Mouse (Mus musculus) cortical plate, adult 2 months (tissue): Measurements from ENCODE around the gene Ndufb10. TPM values are rescaled to one million over a fixed set of nuclear protein-coding genes. Genes with fewer than 3 reads are reported as not detected.

Source experiments
- H3K27ac ChIP-seq: fragments of 200-500 bp; 2 replicates; pipeline ENCODE4 v1.5.1; 2012; ENCODE audit warnings: low read length, control low read depth, inconsistent platforms; ENCODE audit not compliant: insufficient read depth
- H3K4me1 ChIP-seq: fragments of 200-500 bp; 2 replicates; pipeline ENCODE4 v1.6.1; 2011; ENCODE audit warnings: low read length; ENCODE audit not compliant: control insufficient read depth, insufficient read depth
- H3K4me3 ChIP-seq: fragments of 200-500 bp; 2 replicates; pipeline ENCODE4 v1.5.1; 2011; ENCODE audit warnings: mild to moderate bottlenecking, low read length, control low read depth; ENCODE audit not compliant: insufficient read depth
- CTCF ChIP-seq: fragments of 200-500 bp; IDR thresholded peaks from 2 replicates; pipeline ENCODE4 v1.5.1; 2011; ENCODE audit warnings: mild to moderate bottlenecking, control low read depth, low read length; ENCODE audit not compliant: insufficient read depth; ENCODE audit errors: extremely low read depth
- POLR2A ChIP-seq: fragments of 200-500 bp; IDR thresholded peaks from 2 replicates; pipeline ENCODE4 v1.6.1; 2011; ENCODE audit warnings: mild to moderate bottlenecking, low read length, control low read depth; ENCODE audit not compliant: insufficient read depth; ENCODE audit errors: extremely low read depth
- polyA plus RNA-seq: library from polyadenylated mRNA; depleted of rRNA; stranded (reverse); fragments of >200 nt; gene quantifications from 2 replicates; pipeline ENCODE4 v1.2.3, GENCODE M21; 2012; rRNA removed

Ndufb10 gene
- polyA plus RNA-seq, result 428 and 431 TPM in 2 replicates

DNA sequence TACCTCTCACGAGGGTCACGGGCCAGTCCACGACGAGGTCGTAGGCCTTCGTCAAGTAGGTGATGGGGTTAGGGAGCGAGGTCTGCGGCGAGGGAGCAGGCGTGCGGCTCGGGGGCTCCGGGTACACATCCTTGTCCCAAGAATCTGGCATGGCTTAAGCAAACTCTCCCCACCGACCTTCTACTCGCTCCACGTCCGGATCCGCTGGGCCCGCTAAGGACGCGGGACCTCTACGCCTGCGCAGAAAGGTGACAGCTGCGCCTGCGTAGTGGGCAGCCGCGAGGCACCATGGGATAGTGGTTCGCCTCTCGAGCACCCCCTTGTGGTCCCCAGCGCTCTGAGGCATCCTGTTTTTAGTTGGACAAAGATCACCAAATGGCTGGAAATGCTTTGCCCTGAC is at the start of gene Ndufb10:
Ndufb10 (minus strand) TSS at position 295 of the 400 bp plus-strand sequence.
- H3K4me3 ChIP-seq, result peak within 1 kb of the TSS; percentile 68
- TF ChIP-seq POLR2A (peak; percentile 95), CTCF (peak; percentile 95)
- peaks cover 5% of the 10 kb centered on the region; the same call in 1 of the 2 replicates for H3K4me1 ChIP-seq
- peak within 1 kb of the TSS; percentile 48; the same call in 1 of the 2 replicates for H3K27ac ChIP-seq

DNA sequence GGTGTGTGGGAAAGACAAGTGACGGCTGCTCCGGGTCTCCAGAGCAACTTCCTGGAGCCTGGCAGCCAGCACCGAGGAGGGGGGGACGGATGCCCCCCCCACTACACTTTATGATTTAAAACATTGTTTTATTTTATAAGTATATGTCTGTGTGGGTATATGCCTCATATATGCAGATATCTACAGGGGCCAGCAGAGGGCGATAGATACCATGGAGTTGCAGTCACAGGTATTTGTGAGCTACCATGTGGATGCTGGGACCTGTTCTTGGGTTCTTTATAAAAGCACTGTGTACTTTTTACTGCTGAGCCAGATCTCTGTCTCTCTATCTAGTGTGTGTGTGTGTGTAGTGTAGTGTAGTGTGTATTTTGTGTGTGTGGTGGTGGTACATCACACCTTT is 49.0 kb upstream of the Ndufb10 start:
- Histone ChIP-seq H3K4me3 (no peak overlapping the region), H3K4me1 (no peaks in the 10 kb centered on the region), H3K27ac (no peak overlapping the region)
- no peak for TF ChIP-seq CTCF
- TF ChIP-seq POLR2A, result no peak

DNA sequence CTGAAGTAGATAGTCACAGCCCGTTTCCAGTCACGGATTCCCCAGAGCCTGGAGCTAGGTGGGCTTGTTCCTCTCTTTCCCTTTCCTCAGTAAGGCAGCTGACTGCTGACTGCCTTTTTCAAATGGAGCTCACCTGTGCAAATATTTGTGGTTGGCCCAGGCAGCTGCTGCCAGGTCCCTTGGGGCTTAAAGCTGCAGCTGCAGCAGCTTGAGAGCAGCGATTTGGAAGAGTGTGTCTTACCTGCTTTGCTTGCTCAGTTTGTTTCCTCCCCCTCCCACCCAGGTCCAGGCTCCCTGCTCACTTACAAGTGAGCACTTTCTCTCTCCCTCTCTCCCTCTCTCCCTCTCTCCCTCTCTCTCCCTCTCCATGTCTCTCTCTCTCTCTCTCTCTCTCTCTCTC is 44.9 kb upstream of the Ndufb10 start:
- TF ChIP-seq POLR2A (no peak), CTCF (no peak)
- no peak overlapping the region for H3K27ac ChIP-seq
- H3K4me1 ChIP-seq, result no peaks in the 10 kb centered on the region
- H3K4me3 ChIP-seq, result no peak overlapping the region

DNA sequence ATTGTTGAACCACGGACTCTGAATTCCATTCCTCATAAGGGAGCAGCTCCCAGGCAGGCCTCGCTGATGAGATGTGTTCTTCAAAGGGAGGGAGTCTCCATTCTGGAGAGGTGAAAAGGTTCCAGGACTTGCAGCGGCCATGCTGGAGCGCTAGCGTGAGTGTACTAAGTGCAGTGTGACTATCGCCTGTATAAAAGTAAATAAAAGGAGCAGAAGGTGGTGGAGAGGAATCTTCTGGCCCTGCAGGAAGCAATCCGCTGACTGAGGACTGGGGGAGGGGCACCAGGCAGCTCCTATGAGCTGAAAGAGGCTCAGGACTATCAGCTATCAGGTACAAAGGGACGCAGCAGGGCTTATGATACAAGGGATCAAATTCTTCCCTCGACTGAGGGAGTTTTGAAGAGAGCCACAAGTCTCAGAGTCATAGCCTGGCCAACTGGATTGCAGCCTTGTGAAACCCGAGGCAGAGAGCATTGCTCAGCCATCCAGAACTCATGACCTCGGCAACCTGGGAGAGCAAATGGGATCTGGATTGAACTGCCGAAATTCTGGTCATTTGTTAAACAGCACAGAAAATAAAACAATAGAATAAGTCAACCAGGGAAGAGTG is 42.1 kb upstream of the Ndufb10 start:
- Histone ChIP-seq H3K4me1 (no peaks in the 10 kb centered on the region), H3K27ac (no peak overlapping the region), H3K4me3 (no peak overlapping the region)
- no peak for TF ChIP-seq CTCF
- no peak for TF ChIP-seq POLR2A

DNA sequence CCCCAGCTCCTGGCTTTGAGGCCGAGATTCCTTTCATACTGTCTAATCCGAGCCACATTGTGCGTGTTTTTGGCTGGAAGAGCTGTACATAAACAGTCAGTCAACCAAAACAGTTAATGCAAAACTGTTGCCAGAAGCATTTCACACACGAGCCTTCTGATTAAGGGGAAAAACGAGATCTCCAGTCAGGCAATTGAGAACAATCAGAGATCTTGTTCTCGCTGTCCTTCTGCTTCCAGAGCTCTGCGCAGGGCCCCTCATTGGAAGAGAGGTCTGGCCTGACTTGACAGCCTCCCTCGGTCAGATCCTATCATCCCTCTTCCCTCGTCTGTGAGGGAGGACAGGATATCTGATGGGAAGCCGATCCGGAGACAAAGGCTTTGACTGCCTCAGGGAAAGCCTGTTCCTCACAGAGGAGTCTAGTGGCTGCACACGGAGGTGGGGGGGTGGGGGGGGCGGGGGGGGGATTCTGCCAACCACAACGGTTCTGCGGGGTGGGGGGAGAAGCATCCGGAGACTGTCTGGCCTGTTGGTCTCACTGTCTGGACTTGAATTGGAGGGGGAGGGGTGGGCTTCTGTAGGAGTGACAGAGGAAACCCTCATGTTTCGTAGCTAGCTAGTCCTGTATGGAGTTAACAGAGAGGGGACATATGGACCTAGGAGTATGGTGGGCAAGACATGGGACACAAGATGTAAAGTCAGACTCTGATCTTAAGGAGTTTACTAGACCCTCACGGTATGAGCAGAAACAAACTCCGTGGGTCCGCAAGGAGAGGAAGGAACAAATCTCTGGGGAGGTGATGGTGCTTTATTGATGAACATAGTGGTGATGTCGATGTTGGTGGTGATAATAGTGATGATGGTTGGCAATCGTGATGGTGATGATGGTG is 41.0 kb upstream of the Ndufb10 start:
- no peak for TF ChIP-seq CTCF
- TF ChIP-seq POLR2A, result no peak
- H3K27ac ChIP-seq, result no peak overlapping the region
- no peaks in the 10 kb centered on the region for H3K4me1 ChIP-seq
- no peak overlapping the region for H3K4me3 ChIP-seq

DNA sequence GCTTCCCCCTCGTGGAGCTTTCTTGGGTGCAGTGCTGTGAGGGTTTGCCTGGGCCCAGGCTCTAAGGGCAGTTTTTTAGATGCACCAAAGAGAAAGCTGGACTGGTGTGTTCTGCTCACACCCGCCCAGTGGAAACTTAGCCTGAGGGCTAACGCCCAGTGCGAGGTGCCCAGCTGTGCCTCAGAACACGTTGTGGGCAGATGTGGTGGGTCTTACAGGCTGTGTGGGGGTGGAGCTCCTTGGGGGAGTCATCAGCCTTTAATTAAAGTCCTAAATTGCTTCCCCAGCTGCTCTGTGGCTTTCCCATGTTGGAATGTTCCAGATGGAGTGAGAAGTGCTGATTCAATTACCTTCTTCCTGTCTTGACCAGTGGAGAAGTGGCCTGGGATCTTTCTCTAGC is 36.8 kb upstream of the Ndufb10 start:
- Histone ChIP-seq H3K4me3 (no peak overlapping the region), H3K4me1 (no peaks in the 10 kb centered on the region), H3K27ac (no peak overlapping the region)
- TF ChIP-seq CTCF (no peak), POLR2A (no peak)

DNA sequence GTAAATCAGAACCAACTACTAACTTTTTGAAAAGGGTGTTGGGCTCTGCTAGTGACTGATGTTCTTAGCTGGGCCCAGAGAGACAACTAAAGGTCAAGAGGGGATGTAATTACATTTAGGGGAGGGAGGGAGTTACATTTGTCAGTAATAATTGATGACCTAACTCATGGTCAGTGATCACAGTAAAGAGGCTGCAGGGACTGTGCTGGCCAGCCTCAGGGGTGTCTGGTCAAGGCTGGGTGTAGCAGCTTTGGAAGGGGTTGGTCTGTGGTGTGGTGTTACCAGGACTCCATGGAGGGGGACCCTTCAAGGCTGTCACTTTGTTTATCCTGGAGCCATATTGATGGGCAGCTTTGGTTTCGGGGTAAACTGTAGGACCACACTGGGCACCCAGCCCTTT is 33.1 kb upstream of the Ndufb10 start:
- H3K4me1 ChIP-seq, result 0 out of 2 replicates have a peak, but pooled peaks cover 1% of the 10 kb centered on the region
- no peak for TF ChIP-seq POLR2A
- no peak for TF ChIP-seq CTCF
- H3K4me3 ChIP-seq, result no peak overlapping the region
- no peak overlapping the region for H3K27ac ChIP-seq

DNA sequence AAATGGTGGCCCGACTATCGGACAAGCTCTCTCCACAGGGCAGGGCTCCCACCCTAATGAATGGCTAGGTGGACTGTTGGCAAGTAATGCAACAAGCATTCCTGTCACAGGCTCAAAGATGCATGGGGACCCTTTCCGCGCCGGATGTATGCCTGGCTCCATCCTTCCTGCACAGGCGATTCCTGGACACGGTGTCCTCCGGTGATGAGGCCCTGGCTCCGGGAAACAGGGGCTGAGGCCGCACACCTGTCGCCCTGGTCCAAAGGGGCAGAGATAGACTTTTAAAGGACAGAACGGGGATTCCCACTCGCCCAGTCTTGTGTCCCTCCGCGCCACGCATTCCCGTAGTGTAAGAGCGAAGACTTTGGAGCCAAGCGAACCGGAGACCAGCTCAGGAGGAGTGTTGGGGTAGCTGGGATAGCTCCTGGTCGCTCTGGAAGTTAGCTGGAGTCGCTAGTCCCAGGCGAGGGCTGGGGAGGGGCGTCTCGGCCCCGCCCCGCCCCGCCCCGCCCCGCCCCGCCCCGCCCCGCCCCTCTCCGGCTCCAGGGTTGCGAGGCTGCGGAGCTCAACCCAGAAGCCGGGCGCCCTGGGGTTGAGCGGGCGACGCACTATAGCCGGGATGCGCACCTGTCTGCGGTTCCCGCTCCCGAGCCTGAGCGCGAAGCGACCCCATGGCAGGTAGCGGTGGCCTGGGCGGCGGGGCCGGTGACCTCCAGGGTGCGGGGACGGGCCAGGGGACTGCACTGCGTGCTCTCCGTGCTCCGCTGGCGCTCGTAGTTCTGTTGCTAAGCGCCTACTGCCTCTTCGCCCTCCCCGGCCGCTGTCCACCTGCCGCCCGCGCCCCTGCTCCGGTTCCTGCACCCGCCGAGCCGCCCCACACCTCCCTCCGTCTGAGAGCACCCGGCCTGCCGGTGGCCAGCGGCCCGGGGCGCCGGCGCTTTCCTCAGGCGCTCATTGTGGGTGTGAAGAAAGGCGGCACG is 28.4 kb upstream of the Ndufb10 start, which contains the start of gene Hs3st6:
Hs3st6 (plus strand) TSS at position 574 of the 980 bp plus-strand sequence.
- H3K4me1 ChIP-seq, result 0 out of 2 replicates have a peak, but pooled peaks cover 1% of the 10 kb centered on the region

DNA sequence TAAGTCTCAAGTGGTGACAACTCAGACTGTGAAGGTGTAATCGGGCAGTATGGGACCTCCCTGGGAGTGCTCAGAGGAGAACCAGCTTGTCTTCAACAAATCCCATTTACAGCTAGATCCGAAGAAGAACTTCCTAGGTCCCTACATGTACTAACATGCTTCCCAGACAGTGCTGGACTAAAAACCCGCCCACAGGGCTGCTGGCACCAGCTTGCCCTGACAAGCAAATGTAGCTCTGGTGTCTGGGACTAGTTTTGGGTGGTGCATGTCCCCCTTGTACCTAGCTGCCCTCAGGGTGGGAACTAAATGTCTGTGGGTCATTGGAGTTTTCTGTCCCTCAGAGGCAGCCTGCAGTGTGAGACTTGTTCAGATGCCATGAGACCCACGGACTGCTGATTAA is 27.2 kb upstream of the Ndufb10 start:
- no peak overlapping the region for H3K27ac ChIP-seq
- no peak for TF ChIP-seq POLR2A
- TF ChIP-seq CTCF, result no peak
- 0 out of 2 replicates have a peak, but pooled peaks cover 1% of the 10 kb centered on the region for H3K4me1 ChIP-seq
- H3K4me3 ChIP-seq, result no peak overlapping the region

More for the DNA sequence above, 28.4 kb upstream of the Ndufb10 start, which contains the start of gene Hs3st6:
- TF ChIP-seq POLR2A (no peak), CTCF (no peak)
- Histone ChIP-seq H3K4me3 (peak within 1 kb of the TSS; percentile 40), H3K27ac (no peak within 1 kb of the TSS)
